Mouse (Mus musculus) yolk sac, embryonic 10.5 days (tissue): Measurements from ENCODE around the gene Sp6.

ENCODE experiments used
- DNase-seq: peaks from one replicate; pipeline ENCODE4 v3.0.0-alpha.2; 2017; ENCODE audit warnings: low spot score

Gene Sp6

DNA sequence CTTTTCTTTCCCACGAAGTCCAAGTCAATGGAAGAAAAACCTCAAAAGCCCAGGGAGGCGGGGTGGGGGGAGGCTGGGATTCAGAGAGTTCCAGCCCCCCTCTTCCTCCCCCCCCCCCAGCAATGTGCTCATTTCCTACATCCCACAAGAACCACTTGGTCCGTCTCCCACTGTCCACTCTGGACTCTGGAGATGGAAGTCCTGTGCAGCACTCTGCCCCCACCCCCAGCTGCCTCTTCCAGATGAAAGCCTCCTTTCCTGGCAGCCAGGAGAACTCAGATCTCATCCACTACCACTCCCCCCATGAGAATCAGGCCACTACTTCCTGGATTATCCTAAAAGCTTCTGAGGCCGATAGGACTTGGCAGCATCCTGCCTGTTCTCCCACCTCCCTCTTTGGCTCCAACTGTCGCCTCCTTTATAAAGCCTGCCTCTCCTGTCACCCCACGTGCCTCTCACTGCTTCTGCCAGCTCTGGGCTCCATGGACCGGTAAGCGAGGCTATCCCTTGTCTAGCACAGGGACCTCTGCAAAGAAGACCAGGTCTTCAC is at the start of gene Sp6:
Gene Sp6 (plus strand): TSS at position 274 of the 550 bp plus-strand sequence.
- DNase-seq: no peak

GRCm38 (mm10) chr11:96963580-96963979 is 49.6 kb upstream of the Sp6 start:
- peak; percentile 81 for DNase-seq

- DNase-seq: peak; percentile 35
Measured at GRCm38 (mm10) chr11:96966172-96966571, 47.0 kb upstream of the Sp6 start.

DNA sequence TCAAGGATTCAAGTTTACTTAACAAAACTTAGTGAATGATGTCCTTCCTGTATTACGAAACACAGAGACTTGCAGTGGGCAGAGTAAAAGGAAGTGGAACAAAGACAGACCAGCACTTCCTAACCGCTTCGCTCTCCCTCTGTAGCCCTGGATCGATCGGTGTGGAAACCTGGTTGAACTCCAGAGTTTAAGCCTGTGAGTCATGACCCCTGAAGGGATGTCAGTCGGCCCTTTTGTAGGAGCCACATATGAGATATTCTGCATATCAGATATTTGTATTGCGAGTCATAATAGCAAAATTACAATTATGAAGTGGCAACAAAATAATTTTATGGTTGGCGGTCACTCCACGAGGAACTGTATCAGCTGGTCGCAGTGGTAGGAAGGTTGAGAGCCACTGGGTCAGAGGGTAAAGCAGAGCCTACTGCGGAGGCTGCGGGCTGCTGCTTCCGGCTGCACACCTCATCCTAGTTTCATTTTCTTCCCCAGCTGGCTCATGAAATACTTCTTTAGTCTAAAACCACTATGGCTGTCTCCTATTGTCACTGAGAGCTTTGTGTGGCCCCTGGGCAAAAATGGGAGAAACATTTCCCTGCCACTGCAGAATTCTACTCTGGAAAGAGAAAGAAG is 46.2 kb upstream of the Sp6 start:
- DNase-seq: peak; percentile 50

DNA sequence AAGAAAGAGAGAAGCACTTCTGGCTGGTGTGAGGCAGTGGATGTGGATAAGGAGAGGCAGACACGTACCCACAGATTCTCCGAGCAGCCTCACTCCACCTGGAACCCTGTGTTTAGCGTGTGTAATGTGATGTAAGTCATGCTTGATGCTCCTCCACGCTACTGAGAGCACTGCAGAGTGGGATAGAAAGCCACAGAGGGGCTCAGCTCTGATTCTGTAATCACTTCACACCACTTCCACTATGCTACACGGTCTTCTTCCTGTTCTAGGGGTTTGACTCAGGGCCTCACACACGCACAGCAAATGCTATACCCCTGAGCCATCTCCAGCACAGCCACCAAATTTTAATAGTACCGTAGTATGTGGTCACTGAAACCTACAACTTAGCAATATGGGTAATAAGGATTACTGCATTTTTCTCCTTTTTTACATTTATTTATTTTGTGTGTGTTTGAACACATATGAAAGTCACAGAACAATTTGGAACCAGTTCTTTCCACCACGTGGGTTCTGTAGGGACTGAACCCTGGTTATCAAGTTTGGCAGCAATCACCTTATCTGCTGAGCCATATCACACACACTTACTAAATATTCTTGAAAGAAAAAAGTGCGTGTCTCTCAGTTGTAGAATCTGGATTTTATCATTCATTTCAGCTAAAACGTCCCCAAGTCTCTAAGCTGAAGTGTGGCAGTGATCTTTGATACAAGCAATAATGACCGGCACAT is 45.5 kb upstream of the Sp6 start:
- no peak for DNase-seq

DNA sequence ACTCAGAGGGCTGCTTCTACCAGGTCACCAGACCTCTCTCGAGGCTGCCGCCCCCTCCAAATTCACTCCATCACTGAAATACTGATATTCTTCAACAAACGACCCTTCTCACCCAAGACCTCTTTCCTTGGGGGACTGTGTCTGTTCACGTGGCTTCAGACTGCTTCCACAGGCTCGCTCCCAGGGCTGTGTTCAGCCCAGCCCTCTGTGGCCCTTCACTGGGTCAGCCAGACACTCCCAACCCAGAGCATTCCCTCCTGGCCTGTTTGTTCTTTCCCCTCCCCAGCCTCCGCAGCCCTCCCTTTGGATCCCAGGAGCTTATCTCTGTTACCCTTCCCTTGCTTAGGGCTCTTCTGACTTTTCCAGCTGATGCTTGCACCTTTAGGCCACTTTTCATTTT is 44.7 kb upstream of the Sp6 start:
- DNase-seq: peak; percentile 59

GRCm38 (mm10) chr11:96969280-96969722 is 43.9 kb upstream of the Sp6 start:
- DNase-seq: peak; percentile 57

GRCm38 (mm10) chr11:96969746-96970145 is 43.4 kb upstream of the Sp6 start:
- DNase-seq: peak; percentile 49

DNA sequence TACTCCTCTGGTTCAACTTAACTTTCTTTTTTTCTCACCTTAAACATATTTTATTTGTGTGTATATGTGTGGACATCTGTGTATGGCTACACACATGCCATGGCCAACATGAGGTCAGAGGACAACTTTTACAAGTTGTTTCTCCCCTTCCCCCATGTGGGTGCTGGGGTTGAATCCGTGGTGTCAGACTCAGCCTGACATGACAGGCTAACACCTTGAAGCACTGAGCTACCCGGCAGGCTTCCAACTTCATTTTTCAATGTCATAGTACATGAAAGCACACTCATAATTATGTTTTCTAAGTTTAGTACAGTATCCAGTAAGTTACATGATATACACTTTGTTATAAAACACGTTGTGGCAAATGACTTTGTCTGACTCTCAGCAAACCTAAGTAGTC is 42.9 kb upstream of the Sp6 start:
- DNase-seq: no peak

DNA sequence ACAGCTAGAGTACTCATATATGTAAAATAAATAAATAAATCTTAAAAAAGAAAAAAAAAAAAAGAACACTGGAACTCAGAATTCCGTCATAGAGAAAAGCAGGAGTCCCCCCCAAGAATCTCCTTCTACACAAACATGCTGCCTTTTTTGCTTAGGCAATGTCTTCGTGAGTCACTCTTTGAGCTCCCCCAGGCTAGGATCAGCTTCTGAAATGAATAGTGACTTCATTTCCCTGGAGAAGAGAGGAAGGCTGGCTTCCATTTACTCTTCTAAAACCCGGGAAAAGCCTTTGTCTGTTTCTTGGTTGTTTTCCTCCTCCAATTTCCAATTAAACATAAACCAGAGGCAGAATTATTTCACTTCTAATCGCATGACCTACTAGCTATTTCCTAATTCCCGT is 40.3 kb upstream of the Sp6 start:
- DNase-seq: no peak

DNA sequence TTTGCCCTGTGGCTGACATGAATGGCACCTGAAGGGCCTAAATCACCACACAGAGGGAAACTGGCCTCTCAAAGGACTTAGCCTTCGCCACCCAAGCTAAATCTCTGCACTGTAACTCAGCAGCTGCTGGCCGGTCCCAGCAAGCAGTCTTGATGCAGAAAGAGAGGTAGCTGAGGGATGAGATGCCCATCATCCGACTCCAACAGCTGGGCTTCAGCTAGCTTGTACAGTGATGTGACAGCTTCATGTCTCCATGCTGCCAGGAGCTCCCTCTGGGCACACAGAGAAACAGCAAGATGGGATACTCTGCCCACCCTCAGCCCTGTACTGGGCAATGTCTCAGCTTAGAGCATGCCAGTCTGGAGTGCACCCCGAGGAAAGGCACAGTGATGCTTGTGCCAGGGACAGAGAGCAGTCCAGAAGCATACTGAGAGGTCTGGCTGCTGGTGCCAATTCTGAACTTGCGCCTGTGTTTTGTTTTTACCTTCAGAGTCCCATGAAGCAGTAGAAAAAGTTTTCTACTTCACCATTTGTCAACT is 39.7 kb upstream of the Sp6 start:
- no peak for DNase-seq

DNA sequence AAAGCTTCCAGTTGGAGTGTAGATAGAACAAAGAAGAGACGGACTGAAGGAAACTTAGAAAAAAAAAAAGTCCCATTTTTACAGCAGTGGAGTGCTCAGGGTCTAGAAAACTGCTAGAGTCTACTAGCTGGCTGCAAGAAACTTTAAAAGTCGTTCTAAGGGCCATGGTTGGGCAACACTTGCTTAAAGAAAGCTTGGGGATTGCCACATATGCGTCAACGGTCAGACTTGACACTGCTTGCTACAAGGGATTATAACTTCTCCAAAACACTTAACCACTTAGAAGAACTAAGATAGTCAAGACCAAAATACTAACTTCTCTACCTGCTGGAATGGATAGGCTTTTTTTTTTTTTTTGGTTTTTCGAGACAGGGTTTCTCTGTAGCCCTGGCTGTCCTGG is 38.4 kb upstream of the Sp6 start:
- DNase-seq: no peak

GRCm38 (mm10) chr11:96975511-96976378 is 37.4 kb upstream of the Sp6 start:
- no peak for DNase-seq

DNA sequence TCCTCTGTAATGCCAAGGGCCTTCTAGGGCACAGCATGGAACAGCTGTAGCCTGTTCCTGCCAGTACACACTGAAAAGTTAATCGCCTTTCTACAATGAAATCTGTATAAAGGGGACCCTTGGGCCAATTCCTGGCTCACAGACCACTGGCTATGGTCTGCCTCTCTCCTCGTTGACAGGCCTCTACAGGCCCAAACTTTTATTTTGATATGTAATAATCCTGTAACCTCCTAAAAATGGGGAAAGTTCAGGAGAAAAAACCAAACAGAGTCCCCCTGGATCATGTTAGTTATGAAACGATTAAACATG is 36.9 kb upstream of the Sp6 start:
- DNase-seq: no peak

DNA sequence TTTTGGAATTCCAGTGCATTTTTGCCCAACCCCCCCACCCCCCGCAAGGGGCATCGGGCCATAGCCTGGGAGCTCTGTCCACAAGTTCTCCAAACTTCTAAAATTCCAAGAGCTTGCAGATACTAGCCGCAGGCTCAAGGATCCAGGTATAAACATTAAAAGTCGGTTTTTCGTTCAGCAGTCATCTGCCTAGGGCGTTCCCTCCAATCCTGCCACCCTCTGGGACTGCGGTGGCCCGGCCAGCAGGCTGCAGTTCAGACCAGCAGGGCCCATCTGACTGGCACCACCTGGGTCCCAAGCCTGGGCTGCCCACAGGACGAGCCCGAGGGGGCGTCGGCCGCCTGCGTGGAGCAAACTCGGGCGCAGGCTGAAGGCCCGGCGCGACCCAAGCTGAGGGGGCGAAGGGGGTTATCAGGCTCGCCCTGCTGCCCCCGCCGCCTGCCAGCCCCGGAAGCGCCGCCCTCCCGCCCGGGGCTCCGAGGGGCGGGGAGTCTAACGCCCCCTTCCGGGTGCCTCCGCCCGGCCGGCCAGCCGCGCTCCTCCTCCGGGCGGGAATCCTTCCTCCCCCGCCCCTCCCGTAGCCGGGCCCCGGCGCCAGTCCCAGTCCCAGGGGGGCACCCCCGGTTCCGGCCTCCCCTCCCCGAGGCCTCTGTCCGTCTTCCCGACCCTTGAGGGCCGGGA is 36.1 kb upstream of the Sp6 start:
- DNase-seq: no peak

DNA sequence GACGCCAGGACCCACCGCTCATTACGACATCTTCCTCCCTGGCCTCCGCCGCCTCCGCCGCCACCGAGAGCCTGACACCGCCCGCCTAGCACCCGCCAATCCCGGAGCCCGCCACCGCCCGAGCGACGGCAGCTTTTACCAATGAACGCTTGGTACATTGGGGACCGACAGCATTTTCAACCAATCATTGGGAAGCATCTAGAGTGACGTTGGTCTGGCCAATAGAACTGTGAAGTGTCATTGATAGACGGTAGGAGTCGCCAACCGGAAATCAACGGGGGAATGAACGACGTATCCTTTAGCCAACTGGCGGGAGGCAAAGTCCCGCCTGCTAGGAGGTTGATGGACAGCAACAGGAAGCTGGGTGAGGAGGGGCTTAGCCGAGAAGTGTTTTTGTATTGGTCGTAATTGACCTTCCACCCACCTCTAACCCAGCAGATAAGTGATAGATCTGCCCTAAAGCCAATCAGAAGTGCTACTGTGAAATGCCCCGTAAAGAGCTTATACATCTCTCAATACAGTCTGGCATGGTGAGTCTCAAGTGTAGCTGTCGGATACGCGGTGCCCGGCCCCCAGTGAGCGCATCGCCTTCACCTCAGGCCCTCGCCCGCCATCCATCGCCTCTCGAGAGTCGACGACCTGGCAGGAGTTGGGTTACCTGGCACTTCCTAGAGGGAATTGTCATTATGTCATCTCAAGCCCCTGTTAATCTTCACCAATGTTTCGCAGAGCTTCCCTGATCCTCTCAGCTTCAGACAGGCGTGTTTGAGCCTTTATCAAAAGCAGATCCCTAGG is 35.4 kb upstream of the Sp6 start:
- DNase-seq: peak; percentile 100

DNA sequence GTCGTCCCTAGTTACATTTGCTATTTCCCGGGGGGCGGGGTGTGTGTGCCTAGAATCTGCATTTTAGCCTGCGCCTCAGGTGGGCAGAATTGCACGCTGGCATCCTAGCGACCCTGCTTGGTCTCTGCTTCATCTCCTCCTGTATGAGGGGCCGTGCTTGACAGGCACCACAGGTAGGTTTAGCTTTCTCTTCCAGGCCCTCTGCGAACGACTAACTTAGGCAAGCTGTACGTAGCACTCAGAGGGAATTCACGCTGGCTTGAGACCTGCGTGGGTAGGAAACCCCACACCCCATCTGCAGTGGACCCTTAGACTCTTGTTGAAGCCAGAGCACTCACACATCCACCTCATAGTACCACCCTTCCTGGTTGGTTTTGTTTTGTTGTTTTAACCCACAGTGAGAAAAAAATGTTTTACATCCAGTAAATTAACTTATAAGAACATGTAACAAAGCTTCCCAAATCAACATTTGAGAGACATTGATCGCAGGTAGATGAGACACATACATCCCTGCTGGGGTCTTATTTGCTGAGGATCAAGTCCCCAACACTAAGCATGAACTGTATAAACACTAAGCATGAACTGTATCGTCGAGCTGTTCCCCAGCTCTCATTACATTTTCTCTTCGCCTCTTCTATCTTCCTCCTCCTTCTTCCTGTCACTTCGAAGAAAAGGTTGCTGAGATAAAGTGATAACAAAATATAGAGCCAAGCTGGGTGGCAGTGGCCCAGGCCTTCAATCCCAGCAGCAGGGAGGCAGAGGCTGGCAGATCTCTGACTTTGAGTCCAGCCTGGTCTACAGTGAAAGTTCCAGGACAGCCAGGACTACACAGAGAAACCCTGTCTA is 34.6 kb upstream of the Sp6 start:
- DNase-seq: no peak

DNA sequence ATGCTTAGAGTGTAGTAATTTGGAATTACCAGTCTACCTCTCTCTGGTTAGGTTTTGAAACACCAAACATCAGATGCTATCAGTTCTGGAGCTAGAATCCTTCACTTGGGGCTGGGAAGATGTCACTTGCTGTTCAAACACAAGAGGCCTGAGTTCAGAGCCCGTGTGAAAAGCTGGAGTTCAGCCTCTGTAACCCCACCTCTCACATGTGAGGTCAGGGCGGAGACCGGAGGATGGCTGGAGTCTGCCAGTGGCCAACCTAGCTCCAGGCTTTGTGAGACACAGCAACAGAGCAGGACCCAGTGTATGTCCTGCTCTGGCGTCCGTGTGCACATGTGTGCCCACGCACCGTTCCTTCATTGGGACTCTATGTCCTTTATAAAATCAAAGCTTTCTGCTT is 33.9 kb upstream of the Sp6 start:
- DNase-seq: no peak

DNA sequence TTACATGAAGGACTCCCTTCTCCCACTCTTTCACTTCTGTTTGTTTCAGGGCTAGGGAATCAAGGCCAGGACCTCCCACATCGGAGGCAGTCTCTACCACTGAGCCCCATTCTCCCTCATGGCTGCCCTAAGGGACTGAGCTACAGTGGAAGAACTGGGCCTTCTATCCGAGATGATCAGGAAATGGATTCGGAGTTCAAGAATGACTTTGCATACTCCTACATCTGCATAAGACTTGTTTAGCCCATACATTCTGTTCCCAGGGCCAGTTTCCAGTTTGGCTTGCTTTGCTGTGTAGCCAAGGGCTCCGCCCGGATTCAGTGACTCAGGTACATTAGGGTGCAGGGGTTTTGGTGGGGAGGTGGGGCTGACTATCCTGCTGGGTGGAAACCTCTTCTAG is 33.2 kb upstream of the Sp6 start:
- DNase-seq: no peak

- no peak for DNase-seq
Measured at GRCm38 (mm10) chr11:96981461-96981860, 31.7 kb upstream of the Sp6 start.
